Mouse (Mus musculus) left cerebral cortex, postnatal 4 days (tissue): ENCODE data around the gene Olfr138. TPM values are rescaled to one million over a fixed set of nuclear protein-coding genes. Genes with fewer than 3 reads are reported as not detected.

Source experiments
- DNase-seq: peaks from one replicate; pipeline ENCODE4 v3.0.0-alpha.2; 2022
- intact Hi-C: fragments of 180-260 bp; cut with DNase I; formaldehyde crosslinking; loops from one replicate; pipeline ENCODE4 v1.15.1; 2025
- total RNA-seq, 2 experiments: library from RNA; stranded (reverse); gene quantifications; 2 replicates each; pipeline ENCODE4 v1.2.3; 2021

The Olfr138 gene
- total RNA-seq, result not detected

- intact Hi-C loops, result no loop called here
- no peak for DNase-seq
Measured at GRCm38 (mm10) chr17:38260735-38261134, at the start of gene Olfr138. Gene Olfr138 (plus strand): TSS chr17:38261035.

DNA sequence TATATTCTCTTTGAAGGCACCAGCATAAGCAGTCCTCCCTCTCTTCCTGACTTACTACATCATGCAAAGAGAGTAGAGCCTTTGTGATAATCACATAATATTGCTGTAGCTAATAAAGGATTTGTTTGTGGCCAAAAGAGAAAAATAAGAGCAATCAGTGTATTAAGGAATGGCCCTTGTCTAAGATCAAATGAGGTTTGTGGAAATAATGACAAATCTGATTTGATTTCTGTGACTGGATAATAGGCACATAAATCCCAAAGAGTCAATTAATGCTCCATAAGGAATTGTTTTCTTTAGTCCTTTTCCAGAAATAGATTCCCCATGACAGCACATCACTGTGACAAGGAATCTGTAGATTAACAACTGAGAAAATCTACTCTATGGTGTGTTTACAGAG is 46.6 kb downstream of the Olfr138 start, which contains the start of gene Olfr137:
Olfr137 (minus strand) TSS at position 101 of the 400 bp plus-strand sequence.
- DNase-seq, result no peak
- intact Hi-C loops, result no loop called here

Other genes with a start within 250 kb of the Olfr138 start
- gene Olfr129, start 201.0 kb upstream of the Olfr138 start, total RNA-seq, result not detected
- not detected for gene Olfr130, start 197.1 kb upstream of the Olfr138 start, total RNA-seq
- gene Olfr131, start 172.3 kb upstream of the Olfr138 start, total RNA-seq, result not detected
- not detected for gene Olfr132, start 126.5 kb upstream of the Olfr138 start, total RNA-seq
- gene Olfr133, start 115.8 kb upstream of the Olfr138 start, total RNA-seq, result not detected
- not detected for gene Olfr134, start 89.6 kb upstream of the Olfr138 start, total RNA-seq
- gene Olfr135, start 56.7 kb upstream of the Olfr138 start, total RNA-seq, result not detected
- not detected for gene Olfr137, start 46.5 kb downstream of the Olfr138 start, total RNA-seq
- gene Olfr136, start 68.8 kb downstream of the Olfr138 start, total RNA-seq, result not detected
- not detected for gene Esp36, start 159.2 kb downstream of the Olfr138 start, total RNA-seq